Mouse (Mus musculus) midbrain, embryonic 16.5 days (tissue): ENCODE measurements around the gene Cbx1. TPM values are rescaled to one million over a fixed set of nuclear protein-coding genes. Genes with fewer than 3 reads are reported as not detected.
A peak's percentile ranks its signal among the peaks of the same experiment; 100 is the strongest.
"Not testable (repeated sequence)": the region's sequence is repeated elsewhere in the genome, so short reads cannot be mapped to it uniquely, and the experiment has no call there.

Source experiments
- ATAC-seq: fragments of 200-750 bp; cut with Nextera tagmentation; 2 replicates; pipeline ENCODE4 v1.8.0; 2017; ENCODE audit warnings: moderate TSS enrichment
- H3K27ac ChIP-seq: fragments of 300-500 bp; sonication (generic); 2 replicates; pipeline ENCODE4 v1.5.1; 2014; ENCODE audit warnings: mild to moderate bottlenecking, low read length, mixed read lengths
- H3K27me3 ChIP-seq: fragments of 300-500 bp; sonication (generic); 2 replicates; pipeline ENCODE4 v1.6.1; 2014; ENCODE audit warnings: low read depth, low read length, mixed read lengths; ENCODE audit not compliant: control insufficient read depth, insufficient read depth
- H3K36me3 ChIP-seq: fragments of 300-500 bp; sonication (generic); 2 replicates; pipeline ENCODE4 v1.6.1; 2014; ENCODE audit warnings: mild to moderate bottlenecking, low read length, moderate library complexity, mixed read lengths; ENCODE audit not compliant: control insufficient read depth, insufficient read depth
- H3K4me1 ChIP-seq: fragments of 300-500 bp; sonication (generic); 2 replicates; pipeline ENCODE4 v1.6.1; 2014; ENCODE audit warnings: mild to moderate bottlenecking, low read length, mixed read lengths; ENCODE audit not compliant: control insufficient read depth, insufficient read depth
- H3K4me2 ChIP-seq: fragments of 300-500 bp; sonication (generic); 2 replicates; pipeline ENCODE4 v1.6.1; 2014; ENCODE audit warnings: mild to moderate bottlenecking, low read length, mixed read lengths
- H3K4me3 ChIP-seq: fragments of 300-500 bp; sonication (generic); 2 replicates; pipeline ENCODE4 v1.5.1; 2014; ENCODE audit warnings: low read depth, mild to moderate bottlenecking, low read length, moderate library complexity, mixed read lengths
- H3K9ac ChIP-seq: fragments of 300-500 bp; sonication (generic); 2 replicates; pipeline ENCODE4 v1.6.1; 2014; ENCODE audit warnings: low read depth, low read length, mixed read lengths
- H3K9me3 ChIP-seq: fragments of 300-500 bp; sonication (generic); replicated peaks from 2 replicates; pipeline ENCODE4 v1.6.1; 2014; ENCODE audit warnings: mild to moderate bottlenecking, low read length, mixed read lengths; ENCODE audit not compliant: control insufficient read depth, poor library complexity, severe bottlenecking
- WGBS: fragments of 180-500 bp; shearing (Covaris S2); extraction: QIAGEN DNeasy Blood & Tissue Kit; methylation state at CpG from one replicate; pipeline ENCODE4 v1.1.7; 2014; 5-methylcytosine and 5-hydroxymethylcytosine counted together
- polyA plus RNA-seq: library from polyadenylated mRNA; unstranded; fragments of >200 nt; fragmentation: Nextera tagmentation; extraction: Ambion mirVana; gene quantifications from 2 replicates; pipeline ENCODE4 v1.2.1, GENCODE M21; 2015

Gene Cbx1
- polyA plus RNA-seq, 1 experiment from 2014 or later, result 56.2 TPM

- peaks cover 22% of the 10 kb centered on the region for H3K4me1 ChIP-seq
- not testable (repeated sequence) for H3K9me3 ChIP-seq, ATAC-seq, H3K27me3 ChIP-seq, H3K36me3 ChIP-seq
- WGBS, result 71% methylated on average over 10 of the region's 10 CpGs
- H3K4me3 ChIP-seq, result peak overlapping the region; percentile 70
- peak overlapping the region; percentile 79 for H3K9ac ChIP-seq
- peak overlapping the region; percentile 75 for H3K27ac ChIP-seq
- H3K4me2 ChIP-seq, result peak overlapping the region; percentile 92
Observed at GRCm38 (mm10) chr11:96778061-96778627, 10.8 kb upstream of the Cbx1 start.

GRCm38 (mm10) chr11:96780306-96780705 lies 8.6 kb upstream of the Cbx1 start:
- Histone ChIP-seq H3K27me3 (no peaks in the 10 kb centered on the region), H3K36me3 (no peaks in the 10 kb centered on the region), H3K9ac (no peak overlapping the region), H3K4me2 (no peak overlapping the region), H3K27ac (no peak overlapping the region), H3K4me1 (peaks cover 19% of the 10 kb centered on the region), H3K4me3 (no peak overlapping the region), H3K9me3 (no peaks in the 10 kb centered on the region)
- no peak for ATAC-seq
- WGBS, result 81% methylated on average over 5 of the region's 5 CpGs

- Histone ChIP-seq H3K4me2 (no peak overlapping the region), H3K36me3 (no peaks in the 10 kb centered on the region), H3K4me1 (peaks cover 8% of the 10 kb centered on the region), H3K9ac (no peak overlapping the region), H3K27me3 (no peaks in the 10 kb centered on the region), H3K9me3 (no peaks in the 10 kb centered on the region), H3K27ac (no peak overlapping the region), H3K4me3 (no peak overlapping the region)
- ATAC-seq, result no peak
- WGBS, result 79% methylated on average over 2 of the region's 2 CpGs
Observed at GRCm38 (mm10) chr11:96781425-96781824, 7.5 kb upstream of the Cbx1 start.

GRCm38 (mm10) chr11:96784847-96785246 lies 4.1 kb upstream of the Cbx1 start:
- H3K4me3 ChIP-seq, H3K9ac ChIP-seq, ATAC-seq, H3K9me3 ChIP-seq, H3K4me2 ChIP-seq, H3K27me3 ChIP-seq, H3K4me1 ChIP-seq, H3K36me3 ChIP-seq, H3K27ac ChIP-seq: not testable (repeated sequence)
- WGBS, result 16% methylated on average over 7 of the region's 7 CpGs

- H3K9ac ChIP-seq, result no peak overlapping the region
- no peaks in the 10 kb centered on the region for H3K27me3 ChIP-seq
- 38% methylated on average over 9 of the region's 9 CpGs for WGBS
- peaks cover 20% of the 10 kb centered on the region for H3K4me1 ChIP-seq
- no peaks in the 10 kb centered on the region for H3K9me3 ChIP-seq
- no peaks in the 10 kb centered on the region for H3K36me3 ChIP-seq
- no peak overlapping the region for H3K4me3 ChIP-seq
- H3K27ac ChIP-seq, result no peak overlapping the region
- ATAC-seq, result no peak
- no peak overlapping the region for H3K4me2 ChIP-seq
Observed at GRCm38 (mm10) chr11:96786731-96787450, 2.0 kb upstream of the Cbx1 start.

- no peak for ATAC-seq
- H3K36me3 ChIP-seq, result no peaks in the 10 kb centered on the region
- peak overlapping the region; percentile 93 for H3K9ac ChIP-seq
- no peaks in the 10 kb centered on the region for H3K9me3 ChIP-seq
- H3K4me3 ChIP-seq, result peak overlapping the region; percentile 98
- peak overlapping the region; percentile 94 for H3K4me2 ChIP-seq
- 4% methylated on average over 5 of the region's 5 CpGs for WGBS
- peaks cover 37% of the 10 kb centered on the region for H3K4me1 ChIP-seq
- H3K27ac ChIP-seq, result no peak overlapping the region
- no peaks in the 10 kb centered on the region for H3K27me3 ChIP-seq
Observed at GRCm38 (mm10) chr11:96789990-96790389, 1.1 kb downstream of the Cbx1 start.

GRCm38 (mm10) chr11:96790681-96791080 lies 1.8 kb downstream of the Cbx1 start:
- 4% methylated on average over 1 of the region's 1 CpGs for WGBS
- no peak for ATAC-seq
- H3K4me2 ChIP-seq, result peak overlapping the region; percentile 94

GRCm38 (mm10) chr11:96795491-96795890 lies 6.6 kb downstream of the Cbx1 start:
- no peak overlapping the region for H3K27ac ChIP-seq
- peaks cover 6% of the 10 kb centered on the region; the same call in 1 of the 2 replicates for H3K36me3 ChIP-seq
- H3K4me3 ChIP-seq, result no peak overlapping the region
- no peak for ATAC-seq
- 98% methylated on average over 13 of the region's 13 CpGs for WGBS
- no peaks in the 10 kb centered on the region for H3K27me3 ChIP-seq
- H3K9ac ChIP-seq, result no peak overlapping the region
- peaks cover 29% of the 10 kb centered on the region for H3K4me1 ChIP-seq
- H3K4me2 ChIP-seq, result no peak overlapping the region
- no peaks in the 10 kb centered on the region for H3K9me3 ChIP-seq

More at GRCm38 (mm10) chr11:96790681-96791080, 1.8 kb downstream of the Cbx1 start:
- H3K27me3 ChIP-seq, result no peaks in the 10 kb centered on the region
- H3K4me1 ChIP-seq, result peaks cover 37% of the 10 kb centered on the region
- no peaks in the 10 kb centered on the region for H3K9me3 ChIP-seq
- H3K27ac ChIP-seq, result no peak overlapping the region
- H3K36me3 ChIP-seq, result peaks cover 4% of the 10 kb centered on the region; the same call in 1 of the 2 replicates
- no peak overlapping the region for H3K9ac ChIP-seq
- H3K4me3 ChIP-seq, result no peak overlapping the region

- 100% methylated on average over 2 of the region's 2 CpGs for whole genome bisulfite sequencing
Observed at GRCm38 (mm10) chr11:96796081-96796480, 7.2 kb downstream of the Cbx1 start.

More at GRCm38 (mm10) chr11:96796081-96796480, 7.2 kb downstream of the Cbx1 start:
- Histone ChIP-seq H3K4me1 (peaks cover 23% of the 10 kb centered on the region), H3K4me3 (no peak overlapping the region), H3K27me3 (no peaks in the 10 kb centered on the region), H3K4me2 (no peak overlapping the region), H3K9me3 (no peaks in the 10 kb centered on the region), H3K9ac (no peak overlapping the region), H3K36me3 (peaks cover 9% of the 10 kb centered on the region; the same call in 1 of the 2 replicates), H3K27ac (no peak overlapping the region)
- no peak for ATAC-seq
